Mouse (Mus musculus): Measurements from ENCODE around the gene Mfap2.

Gene Mfap2

DNA sequence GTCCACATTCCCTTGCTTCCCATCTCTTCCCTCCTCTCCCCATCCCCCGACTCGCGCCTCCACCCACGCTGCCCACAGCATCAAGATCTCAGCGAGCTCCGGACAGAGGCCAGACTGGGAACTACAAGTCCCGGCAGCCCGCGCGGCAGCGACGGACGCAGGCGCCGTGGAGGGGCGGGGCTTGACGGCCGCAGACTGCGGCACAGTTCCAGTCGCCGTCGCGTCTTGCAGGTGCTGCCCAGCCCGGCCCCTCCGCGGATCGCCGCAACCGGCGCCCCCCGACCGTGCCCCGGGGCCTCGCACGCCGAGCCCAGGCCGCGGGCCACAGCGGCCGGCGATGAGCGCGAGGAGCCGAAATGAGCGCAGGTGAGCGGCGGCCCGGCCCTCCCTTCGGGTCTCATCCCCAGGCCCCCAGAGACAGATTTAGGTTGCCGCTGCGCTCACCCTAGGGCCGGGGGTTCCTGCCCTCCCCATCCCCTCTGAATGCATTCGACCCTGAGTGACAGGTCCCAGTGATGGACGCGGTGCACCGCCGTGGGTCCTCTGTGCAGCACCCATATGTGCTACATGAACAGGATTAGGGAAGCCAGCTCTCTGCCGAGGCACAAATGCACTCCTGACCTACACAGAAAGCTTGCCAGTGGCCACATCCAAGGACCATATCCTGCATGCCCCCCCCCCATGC, 23.4 kb upstream of the Mfap2 start, which contains the start of gene Atp13a2:
TSS of gene Atp13a2 (plus strand) at position 163 of the 685 bp plus-strand sequence.
- in situ Hi-C loops (cut with MboI; ENCODE audit: unreplicated experiment in 2 of 2) = no loop called here

- in situ Hi-C loops (cut with MboI; ENCODE audit: unreplicated experiment in 2 of 2) = no loop called here
Measured at GRCm38 (mm10) chr4:140987476-140987875, 22.7 kb upstream of the Mfap2 start.

GRCm38 (mm10) chr4:140988706-140989290, 21.4 kb upstream of the Mfap2 start:
- in situ Hi-C loops (cut with MboI; ENCODE audit: unreplicated experiment in 2 of 2) = no loop called here

DNA sequence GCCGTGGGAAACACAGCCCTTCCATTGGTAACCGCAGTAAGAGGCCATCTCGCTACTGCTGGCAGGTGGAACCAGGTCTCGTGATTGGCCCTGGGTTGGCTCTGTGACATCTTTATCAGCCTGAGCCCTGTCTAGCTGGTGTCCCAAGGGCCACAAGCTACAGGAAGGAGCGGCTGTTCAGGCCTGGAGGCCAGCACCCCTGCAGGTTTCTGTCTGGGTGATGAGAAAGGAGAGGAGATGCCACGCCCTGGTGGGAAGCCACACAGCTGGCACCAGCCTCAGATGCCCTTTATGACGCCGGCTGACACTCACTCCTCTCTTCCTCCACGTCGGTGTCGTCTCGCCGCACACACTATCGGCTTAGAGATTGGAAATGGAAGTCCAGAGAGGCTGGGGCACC, 20.8 kb upstream of the Mfap2 start:
- in situ Hi-C loops (cut with MboI; ENCODE audit: unreplicated experiment in 2 of 2) = no loop called here

GRCm38 (mm10) chr4:140992215-140992614, 18.0 kb upstream of the Mfap2 start:
- in situ Hi-C loops (cut with MboI; ENCODE audit: unreplicated experiment in 2 of 2) = no loop called here

- in situ Hi-C loops (cut with MboI; ENCODE audit: unreplicated experiment in 2 of 2) = no loop called here
Measured at GRCm38 (mm10) chr4:140993846-140994245, 16.4 kb upstream of the Mfap2 start.

DNA sequence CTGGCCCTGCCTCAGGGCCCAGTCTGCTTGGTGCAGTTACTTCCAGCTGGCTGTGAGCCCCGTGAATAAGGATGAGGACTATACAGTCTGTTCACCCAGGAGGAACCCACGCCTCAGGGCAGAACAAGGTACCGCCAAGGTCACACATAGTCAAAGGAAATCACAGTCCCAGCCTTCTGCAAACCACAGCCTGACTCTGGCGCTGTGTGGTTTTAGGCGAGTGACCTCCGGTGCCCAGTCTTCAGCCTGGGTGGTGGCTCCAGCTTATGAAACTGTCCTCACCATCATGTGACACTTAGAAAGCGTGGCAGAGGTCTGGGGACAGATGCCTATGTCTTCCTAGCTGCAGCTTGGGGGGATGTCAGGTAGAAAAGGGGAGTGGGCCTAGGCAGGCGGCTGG, 14.4 kb upstream of the Mfap2 start:
- in situ Hi-C loops (cut with MboI; ENCODE audit: unreplicated experiment in 2 of 2) = no loop called here

- in situ Hi-C loops (cut with MboI; ENCODE audit: unreplicated experiment in 2 of 2) = no loop called here
Measured at GRCm38 (mm10) chr4:140996812-140997211, 13.4 kb upstream of the Mfap2 start.

DNA sequence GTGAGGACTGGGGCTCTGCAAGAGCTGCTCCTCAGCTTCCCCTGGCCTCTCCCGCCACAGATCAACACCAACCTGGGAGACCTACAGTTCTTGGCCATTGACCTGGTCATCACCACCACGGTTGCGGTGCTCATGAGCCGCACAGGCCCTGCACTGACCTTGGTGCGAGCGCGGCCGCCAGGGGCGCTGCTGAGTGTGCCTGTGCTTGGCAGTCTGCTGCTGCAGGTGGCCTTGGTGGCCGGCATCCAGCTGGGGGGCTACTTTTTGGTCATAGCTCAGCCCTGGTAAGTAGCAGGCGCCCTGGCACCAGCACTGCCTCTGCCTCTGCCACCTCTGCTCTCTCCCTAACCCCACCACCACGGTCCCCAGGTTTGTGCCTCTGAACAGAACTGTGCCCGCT, 4.2 kb upstream of the Mfap2 start:
- in situ Hi-C loops (cut with MboI; ENCODE audit: unreplicated experiment in 2 of 2) = no loop called here

DNA sequence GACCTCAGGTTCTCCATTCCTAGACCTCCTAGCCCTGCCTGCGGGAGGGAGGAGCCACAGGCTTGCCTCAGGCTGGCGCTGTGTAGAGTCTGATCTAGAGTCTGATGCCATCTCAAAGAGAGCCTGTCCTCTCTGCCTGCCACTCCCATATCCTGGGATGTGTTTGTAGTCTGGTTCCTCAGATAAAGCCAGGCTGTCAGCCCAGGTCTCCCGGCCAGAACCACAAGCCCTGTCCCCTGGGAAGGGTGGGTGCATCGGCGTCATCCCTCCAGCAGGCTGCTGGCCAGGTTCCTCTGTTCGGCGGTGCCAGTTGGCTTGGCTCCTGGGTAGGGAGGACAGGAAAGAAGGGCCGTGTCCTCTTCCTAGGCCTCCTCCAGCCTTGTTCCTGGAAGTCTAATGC, 2.2 kb upstream of the Mfap2 start:
- in situ Hi-C loops (cut with MboI; ENCODE audit: unreplicated experiment in 2 of 2) = no loop called here

DNA sequence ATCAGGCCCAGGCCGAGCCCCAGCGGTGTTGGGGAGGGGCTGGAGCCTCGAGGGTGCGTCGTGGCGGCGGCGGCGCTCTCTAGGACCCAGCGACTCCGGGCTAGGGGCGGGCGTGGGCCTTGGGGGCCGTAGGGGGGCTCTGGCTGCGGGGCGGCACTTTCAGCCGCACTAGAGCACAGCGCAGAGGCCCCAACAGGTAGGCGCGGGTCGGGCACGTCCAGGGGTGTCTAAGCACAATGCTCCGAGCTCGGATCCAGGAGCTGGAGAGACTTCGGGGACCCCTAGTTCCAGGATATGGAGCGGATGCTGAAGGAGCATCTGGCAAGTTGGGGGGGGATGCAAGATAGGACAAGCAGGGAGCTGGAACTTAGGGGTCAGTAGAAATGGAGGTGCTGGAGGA, 308 bp downstream of the Mfap2 start:
- in situ Hi-C loops (cut with MboI; ENCODE audit: unreplicated experiment in 2 of 2) = no loop called here

DNA sequence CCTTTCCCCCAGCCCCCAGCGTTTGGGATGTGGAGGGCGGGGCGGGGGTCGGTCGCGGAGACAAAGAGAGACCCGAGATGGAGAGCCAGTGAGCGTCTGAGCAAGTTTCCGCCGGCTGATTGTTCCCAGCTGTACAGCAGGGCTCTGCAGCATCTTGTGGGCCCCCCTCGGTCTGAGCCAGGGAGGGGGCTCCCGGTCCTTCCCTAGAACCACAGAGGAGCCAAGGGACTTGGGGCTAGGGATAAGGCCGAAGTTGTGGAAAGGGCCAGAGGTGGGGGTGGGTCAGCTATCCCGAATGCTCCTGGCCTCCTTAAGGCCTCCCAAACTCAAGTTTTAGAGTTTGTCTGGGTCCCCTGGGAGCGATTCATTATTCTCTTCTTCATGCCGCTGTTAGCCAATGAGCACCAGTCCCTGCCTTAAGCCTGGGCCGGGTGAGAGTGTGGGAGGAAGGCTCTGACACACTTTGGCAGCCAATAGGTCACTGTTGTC, 767 bp downstream of the Mfap2 start:
- in situ Hi-C loops (cut with MboI; ENCODE audit: unreplicated experiment in 2 of 2) = no loop called here

GRCm38 (mm10) chr4:141011556-141012328, 1.5 kb downstream of the Mfap2 start:
- in situ Hi-C loops (cut with MboI; ENCODE audit: unreplicated experiment in 2 of 2) = no loop called here

DNA sequence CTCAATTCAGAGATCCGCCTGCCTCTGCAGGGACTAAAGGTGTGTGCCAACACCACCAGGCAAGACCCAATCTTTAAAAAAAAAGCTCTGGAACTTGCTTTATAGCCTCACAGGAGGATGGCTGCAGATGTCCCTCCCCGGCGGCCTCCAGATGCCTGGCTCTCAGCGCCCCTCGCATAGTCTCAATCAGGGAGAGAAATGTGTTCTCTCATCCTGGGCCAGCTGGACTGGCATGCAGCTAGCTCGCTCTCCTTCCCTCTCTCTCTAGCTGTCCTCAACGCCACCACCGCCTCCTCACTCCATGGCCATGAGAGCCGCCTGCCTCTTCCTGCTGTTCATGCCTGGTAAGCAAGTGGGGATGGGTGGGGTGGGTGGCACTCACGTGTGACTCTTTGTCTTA, 2.3 kb downstream of the Mfap2 start:
- in situ Hi-C loops (cut with MboI; ENCODE audit: unreplicated experiment in 2 of 2) = no loop called here

DNA sequence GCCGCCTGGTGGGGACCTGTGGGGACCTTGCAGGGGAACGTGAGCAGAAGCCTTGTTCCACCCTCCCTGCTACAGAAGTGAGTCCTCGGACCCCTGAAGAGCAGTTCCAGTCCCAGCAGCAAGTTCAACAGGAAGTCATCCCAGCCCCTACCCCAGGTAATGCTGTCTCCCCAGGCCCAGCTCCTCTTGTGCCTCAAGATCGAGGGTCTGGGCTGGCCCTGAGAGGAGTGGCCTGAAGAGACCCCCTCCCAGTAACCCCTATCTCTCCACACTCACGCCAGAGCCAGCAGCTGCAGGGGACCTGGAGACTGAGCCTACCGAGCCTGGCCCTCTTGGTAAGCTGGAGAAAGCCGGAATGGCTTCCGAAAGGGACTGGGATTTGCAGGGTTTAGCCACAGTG, 3.9 kb downstream of the Mfap2 start:
- in situ Hi-C loops (cut with MboI; ENCODE audit: unreplicated experiment in 2 of 2) = no loop called here

DNA sequence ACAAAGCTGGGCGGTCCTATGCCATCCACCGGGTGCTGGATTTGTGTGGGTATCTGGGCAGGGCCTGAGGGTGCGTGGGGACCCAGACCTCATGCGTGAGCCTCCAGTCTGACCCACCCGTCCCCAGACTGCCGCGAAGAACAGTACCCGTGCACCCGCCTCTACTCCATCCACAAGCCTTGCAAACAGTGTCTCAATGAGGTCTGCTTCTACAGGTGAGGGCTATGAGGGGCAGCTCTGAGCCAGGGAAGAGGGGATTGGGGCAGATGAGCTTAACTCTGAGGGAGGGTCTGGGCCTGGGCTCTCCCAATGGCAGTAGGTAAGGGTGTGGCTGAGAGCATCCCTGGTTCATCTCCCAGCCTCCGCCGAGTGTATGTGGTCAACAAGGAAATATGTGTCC, 4.6 kb downstream of the Mfap2 start:
- in situ Hi-C loops (cut with MboI; ENCODE audit: unreplicated experiment in 2 of 2) = no loop called here

GRCm38 (mm10) chr4:141015356-141015755, 5.1 kb downstream of the Mfap2 start:
- in situ Hi-C loops (cut with MboI; ENCODE audit: unreplicated experiment in 2 of 2) = no loop called here

- in situ Hi-C loops (cut with MboI; ENCODE audit: unreplicated experiment in 2 of 2) = no loop called here
Measured at GRCm38 (mm10) chr4:141016311-141016710, 6.1 kb downstream of the Mfap2 start.

- in situ Hi-C loops (cut with MboI; ENCODE audit: unreplicated experiment in 2 of 2) = no loop called here
Measured at GRCm38 (mm10) chr4:141017657-141018436, 7.6 kb downstream of the Mfap2 start.

DNA sequence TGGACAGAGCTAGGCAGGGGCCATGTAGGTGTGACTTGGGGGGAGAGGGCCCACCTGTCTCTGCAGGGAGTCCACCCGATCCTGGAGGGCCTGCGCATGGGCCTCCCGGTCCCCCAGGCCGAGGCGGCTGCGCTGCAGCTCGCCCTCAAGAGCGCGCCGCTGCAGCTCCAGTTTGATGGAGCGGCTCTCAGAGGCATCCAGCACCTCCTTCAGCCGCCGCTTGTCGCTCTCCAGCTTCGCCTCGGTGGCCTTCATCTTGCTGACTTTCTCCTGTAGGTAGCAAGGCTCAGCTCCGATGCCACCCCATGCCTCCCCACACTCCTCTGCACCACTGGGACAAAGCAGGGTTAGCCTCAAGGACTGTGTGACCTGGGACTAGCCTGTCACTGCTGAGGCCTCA, 10.0 kb downstream of the Mfap2 start:
- in situ Hi-C loops (cut with MboI; ENCODE audit: unreplicated experiment in 2 of 2) = loop anchor here (5.0 kb wide), 1 partner anchor 53 kb away; no protein-coding TSS in a partner anchor
